Mouse (Mus musculus): ENCODE data around the gene Bnc2.

The Bnc2 gene

DNA sequence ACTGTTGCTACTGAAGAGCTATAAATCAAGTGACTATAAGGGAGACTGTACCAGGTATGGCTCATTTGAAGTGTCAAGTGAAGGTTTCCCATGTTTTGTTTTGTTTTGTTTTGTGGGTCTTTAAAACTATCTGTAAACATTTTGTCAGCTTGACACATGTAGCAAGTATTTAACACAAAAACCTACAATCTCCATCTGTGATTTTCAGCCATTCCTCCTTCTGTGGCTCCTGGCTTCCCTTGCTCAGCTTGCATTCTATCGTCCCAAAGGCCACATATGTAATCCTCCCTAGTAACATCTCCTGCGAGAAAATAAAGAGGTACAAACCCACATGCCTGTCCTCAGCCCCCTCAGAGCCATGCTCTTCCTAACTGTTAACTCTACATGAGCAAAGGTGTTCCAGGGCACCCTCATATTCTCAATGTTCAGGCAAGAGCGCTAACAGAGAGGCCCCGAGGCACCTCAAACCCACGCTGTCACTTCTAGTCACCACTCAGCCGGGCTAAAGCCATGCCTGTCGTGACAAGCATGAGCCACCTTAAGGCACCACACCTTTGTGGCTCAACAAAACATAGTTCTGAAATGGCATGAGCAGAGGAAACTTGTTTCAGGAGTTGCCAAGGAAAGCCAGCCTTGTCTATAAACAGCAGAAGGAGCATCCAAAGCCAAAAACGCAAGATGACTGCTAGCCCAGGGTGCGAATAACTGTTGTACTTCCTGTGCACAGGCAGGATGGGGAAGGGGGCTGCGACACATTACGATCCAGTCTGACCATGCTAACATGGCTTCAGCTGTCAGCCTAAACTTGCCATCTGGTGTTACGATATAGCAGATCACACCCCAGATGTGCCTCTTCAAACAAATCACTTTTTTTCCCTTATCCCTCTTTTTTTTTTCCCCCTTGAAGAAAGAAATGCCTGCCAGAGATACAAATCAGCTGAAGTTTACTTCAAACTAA is 42.0 kb downstream of the Bnc2 start:
- no peak for DNase-seq (ENCODE audit: low spot score)

DNA sequence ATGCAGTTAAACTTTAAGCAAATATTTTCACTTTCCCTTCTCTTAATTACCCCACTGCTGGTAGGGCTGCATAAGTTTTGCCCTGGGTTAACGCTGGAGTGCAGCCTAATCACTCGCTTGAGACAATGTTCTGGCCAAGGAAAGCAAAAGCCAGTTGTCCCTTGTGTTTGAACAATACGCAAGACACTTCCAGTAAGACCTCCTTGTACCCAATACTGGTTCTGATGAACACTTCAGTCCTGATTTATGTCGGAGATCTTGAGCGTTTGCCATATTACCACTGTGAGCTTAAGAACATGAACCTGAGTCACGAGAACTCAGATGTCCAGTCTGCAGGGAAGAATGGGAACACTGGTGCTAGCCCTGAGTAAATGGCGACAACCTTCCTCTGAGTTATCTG is 47.5 kb downstream of the Bnc2 start:
- DNase-seq (ENCODE audit: low spot score), result no peak

GRCm38 (mm10) chr4:84623312-84623711 is 51.8 kb downstream of the Bnc2 start:
- DNase-seq (ENCODE audit: low spot score), result no peak

- no peak for DNase-seq (ENCODE audit: low spot score)
Measured at GRCm38 (mm10) chr4:84621785-84622184, 53.3 kb downstream of the Bnc2 start.

- no peak for DNase-seq (ENCODE audit: low spot score)
Measured at GRCm38 (mm10) chr4:84609861-84610260, 65.2 kb downstream of the Bnc2 start.

- DNase-seq (ENCODE audit: low spot score), result no peak
Measured at GRCm38 (mm10) chr4:84604461-84604860, 70.6 kb downstream of the Bnc2 start.

GRCm38 (mm10) chr4:84580260-84580952 is 94.7 kb downstream of the Bnc2 start:
- no peak for DNase-seq (ENCODE audit: low spot score)

DNA sequence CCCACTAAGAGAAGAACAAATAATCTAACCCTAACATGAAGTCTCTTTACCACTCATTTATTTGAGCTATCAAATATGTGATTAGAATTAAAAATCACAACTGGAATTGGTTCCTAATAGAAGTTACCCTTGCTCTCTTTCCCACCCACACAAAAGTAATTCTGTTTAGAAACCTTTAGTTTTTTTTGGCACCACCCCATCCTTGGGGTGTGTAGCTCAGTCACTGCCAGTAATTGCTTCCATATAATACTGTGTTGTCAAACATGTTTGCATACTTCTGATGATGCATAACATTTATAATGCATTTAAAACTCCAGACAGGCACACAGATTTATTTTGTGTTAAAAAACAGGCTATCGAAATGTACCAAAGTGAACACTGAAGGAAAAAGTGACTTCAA is 96.8 kb downstream of the Bnc2 start:
- no peak for DNase-seq (ENCODE audit: low spot score)

DNA sequence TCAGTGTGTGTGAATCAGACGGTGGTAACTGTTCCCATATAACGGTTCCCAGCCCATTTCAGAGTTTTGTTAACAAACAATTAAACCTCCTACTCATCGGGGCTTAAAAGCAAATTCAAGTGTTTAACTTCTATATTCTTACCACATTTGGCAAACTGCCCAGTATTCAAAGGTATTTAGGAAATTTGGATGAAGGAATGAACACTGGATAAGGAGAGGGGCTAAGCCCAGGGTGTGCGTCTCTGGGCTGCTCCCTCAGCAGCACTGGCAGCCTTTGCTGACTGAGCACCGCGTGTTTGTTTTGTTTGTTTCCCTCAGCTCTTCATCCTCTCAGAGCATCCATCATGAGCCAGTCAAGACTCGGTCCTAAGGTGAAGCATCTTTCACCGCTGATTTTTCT is 109.0 kb downstream of the Bnc2 start:
- DNase-seq (ENCODE audit: low spot score), result no peak

- peak; percentile 65 for DNase-seq (ENCODE audit: low spot score)
Measured at GRCm38 (mm10) chr4:84545204-84545871, 129.7 kb downstream of the Bnc2 start.

DNA sequence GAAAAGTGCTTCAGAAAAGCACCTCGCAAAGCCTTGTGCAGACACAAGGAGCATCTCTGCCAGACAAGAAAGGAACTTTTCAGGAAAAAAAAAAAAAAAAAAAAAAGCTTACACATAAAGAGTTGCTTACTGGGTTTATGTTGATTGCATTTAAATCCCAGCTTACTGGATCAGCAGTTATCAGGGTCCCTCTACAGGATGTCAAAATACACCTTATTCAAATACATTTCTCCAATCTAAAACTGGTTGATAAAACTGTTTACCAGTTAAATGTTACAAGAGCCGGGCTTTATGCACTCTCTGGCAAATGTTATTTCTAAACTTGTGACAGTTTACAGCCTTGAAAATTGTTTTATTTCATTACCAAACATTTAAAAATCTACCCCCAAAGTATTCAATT is 130.4 kb downstream of the Bnc2 start:
- DNase-seq (ENCODE audit: low spot score), result no peak

DNA sequence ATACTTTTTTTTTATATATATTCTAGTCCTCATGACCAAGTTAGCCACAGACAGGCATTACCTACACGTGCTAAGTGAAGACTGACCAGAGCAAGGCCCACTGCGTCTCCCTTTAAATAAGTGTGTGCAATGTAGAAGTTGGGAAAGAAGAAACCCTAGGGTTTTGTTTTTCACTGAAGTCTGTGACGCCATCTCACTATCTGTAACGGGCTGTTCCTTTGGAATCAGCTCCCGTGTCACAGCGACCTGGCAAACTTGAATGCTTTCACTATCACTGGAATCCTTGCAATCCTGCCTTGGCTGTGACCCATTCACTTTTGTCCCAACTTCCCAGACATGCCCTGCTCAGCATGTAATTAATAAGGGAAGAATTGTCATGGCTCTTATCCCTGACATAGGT is 134.5 kb downstream of the Bnc2 start:
- DNase-seq (ENCODE audit: low spot score), result peak; percentile 52

- DNase-seq (ENCODE audit: low spot score), result no peak
Measured at GRCm38 (mm10) chr4:84539396-84539795, 135.7 kb downstream of the Bnc2 start.

DNA sequence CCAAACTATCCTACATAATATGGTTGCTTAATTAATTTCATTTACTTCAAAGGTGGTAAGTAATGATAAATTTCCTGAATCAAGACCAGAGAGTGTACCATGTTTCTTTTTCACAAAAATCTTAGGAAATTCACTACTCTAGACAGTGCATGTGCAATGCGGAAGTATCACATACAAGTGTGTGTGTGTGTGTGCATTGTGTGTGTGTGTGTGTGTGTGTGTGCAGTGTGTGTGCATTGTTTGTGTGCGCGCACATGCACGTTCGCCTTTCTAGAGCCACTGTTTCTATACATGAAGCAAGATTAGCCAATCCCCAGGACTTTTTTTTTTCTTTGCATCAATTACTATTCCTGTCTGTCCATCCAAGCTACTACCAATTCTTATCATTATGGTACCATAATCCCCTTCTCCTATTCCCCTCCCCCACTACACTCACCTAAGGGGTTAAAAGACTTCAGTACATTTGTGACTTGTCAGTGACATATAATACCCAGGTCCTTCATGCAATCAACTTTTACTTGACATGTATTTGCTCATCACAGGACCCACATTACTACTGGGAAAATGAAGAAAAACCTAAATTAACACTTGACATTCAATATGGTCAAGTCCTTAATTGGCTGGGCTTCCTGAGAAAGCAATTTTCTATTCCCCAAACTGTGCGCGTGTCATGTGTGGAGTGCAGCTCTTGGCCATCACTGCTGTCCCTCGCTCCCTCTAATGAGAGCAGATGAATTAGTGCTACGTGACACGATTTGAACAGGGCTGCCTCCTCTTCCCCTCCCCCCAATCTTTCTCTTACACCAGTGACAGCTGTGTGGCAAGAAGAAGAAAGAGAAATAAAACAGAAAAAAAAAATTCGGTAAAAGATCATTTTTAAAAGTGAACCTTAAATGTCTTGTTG is 145.9 kb downstream of the Bnc2 start:
- no peak for DNase-seq (ENCODE audit: low spot score)

DNA sequence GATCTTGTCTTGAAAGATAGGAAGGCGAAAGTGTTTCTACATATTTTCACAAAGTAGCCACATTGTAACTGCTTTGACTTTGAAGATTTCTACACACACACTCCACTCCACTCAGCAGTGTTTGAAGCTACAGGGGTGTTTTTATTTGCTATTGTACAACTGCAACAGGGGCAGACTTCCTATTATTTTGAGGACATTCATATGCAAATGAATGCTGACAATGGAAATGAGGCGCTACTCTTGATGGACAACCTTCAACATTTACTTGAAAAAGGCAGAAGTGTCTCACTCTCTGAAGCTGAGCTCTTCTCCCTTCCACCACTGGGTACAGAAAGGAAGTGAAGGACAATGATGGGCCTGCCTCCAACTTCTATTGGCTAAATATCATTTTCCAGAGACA is 146.7 kb downstream of the Bnc2 start:
- DNase-seq (ENCODE audit: low spot score), result no peak

GRCm38 (mm10) chr4:84527066-84527933 is 147.8 kb downstream of the Bnc2 start:
- DNase-seq (ENCODE audit: low spot score), result no peak

DNA sequence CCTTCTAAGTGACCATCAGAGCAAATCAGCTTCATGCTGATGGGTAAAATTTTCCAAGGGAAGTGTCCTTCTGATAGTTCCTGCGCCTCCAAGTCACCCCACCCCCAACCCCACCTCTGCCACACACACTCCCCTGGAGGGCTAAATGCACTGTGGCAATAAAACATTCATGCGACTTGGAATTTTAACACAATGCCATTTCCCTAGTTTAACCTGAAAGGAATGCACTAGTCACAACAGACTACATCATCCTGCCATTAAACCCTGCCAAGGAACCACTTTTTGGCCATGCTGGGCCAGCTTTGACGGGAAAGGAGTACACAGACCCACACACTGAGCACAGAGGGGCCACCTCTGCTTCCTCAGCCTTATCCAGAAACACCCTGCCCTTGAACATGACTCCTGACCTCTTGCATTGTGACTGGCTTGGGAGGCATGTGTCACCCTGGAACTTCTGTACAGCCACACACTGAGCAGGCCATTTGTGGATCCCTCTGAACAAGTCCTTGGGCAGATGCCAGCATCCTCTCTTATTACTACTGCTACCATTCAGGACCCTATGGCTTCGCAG is 151.3 kb downstream of the Bnc2 start:
- DNase-seq (ENCODE audit: low spot score), result peak; percentile 9

GRCm38 (mm10) chr4:84523211-84523610 is 151.9 kb downstream of the Bnc2 start:
- DNase-seq (ENCODE audit: low spot score), result peak; percentile 43

GRCm38 (mm10) chr4:84521562-84521961 is 153.5 kb downstream of the Bnc2 start:
- DNase-seq (ENCODE audit: low spot score), result no peak

- DNase-seq (ENCODE audit: low spot score), result no peak
Measured at GRCm38 (mm10) chr4:84510466-84510865, 164.6 kb downstream of the Bnc2 start.

Measured in testis, postnatal 14 days (tissue).